Mouse (Mus musculus): ENCODE results near the gene Eif6. TPM values are rescaled to one million over a fixed set of nuclear protein-coding genes. Genes with fewer than 3 reads are reported as not detected.

Eif6 gene
- polyA plus RNA-seq, 1 experiment from 2014 or later: 141 TPM

DNA sequence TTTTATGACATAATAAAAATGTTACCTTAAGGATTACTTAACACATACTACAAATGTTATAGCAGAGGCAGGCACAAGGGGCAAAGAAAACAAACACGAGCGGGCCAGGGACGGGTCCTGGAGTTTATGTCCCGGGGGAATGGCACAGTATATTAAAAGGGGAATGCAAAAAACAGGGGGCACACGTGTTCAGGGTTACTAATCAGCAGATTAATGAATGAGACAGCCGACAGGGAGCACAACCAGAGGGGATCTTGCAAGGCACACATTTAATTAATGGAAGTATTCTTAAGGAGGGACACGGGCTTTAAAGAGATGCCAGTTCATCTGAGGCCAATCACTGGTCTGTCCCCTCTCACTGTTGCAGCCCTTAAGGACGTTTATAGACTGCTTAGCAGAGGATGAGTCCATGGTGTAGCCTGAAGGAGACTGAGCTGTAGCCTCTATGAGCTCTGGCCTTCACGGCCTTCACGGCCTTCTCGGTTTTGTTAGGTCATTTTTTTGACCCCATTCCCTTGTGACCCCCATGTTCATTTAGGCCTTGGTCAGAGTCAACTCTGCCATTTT is 36.7 kb upstream of the Eif6 start:
- Histone ChIP-seq H3K4me2 (replicated peaks; ENCODE audit: low read depth, low read length) (no peak overlapping the region), H3K9ac (replicated peaks; ENCODE audit: low read depth) (no peak overlapping the region), H3K4me1 (ENCODE audit: insufficient read depth, low read depth, low read length) (no peaks in the 10 kb centered on the region), H3K36me3 (ENCODE audit: insufficient read depth, low read length) (peaks cover 4% of the 10 kb centered on the region; the same call in 1 of the 2 replicates), H3K9me3 (ENCODE audit: low read length) (no peaks in the 10 kb centered on the region), H3K27me3 (replicated peaks; ENCODE audit: insufficient read depth, low read length) (no peaks in the 10 kb centered on the region), H3K4me3 (ENCODE audit: low read depth, low read length) (no peak overlapping the region), H3K27ac (ENCODE audit: low read length) (no peak overlapping the region)
- TF ChIP-seq CTCF (IDR thresholded peaks at IDR 0.05) (no peak), EP300 (IDR thresholded peaks at IDR 0.05) (no peak)
- no peak for ATAC-seq
- 61% methylated on average over 11 of the region's 11 CpGs for WGBS
- no peak for DNase-seq (ENCODE audit: low spot score)

DNA sequence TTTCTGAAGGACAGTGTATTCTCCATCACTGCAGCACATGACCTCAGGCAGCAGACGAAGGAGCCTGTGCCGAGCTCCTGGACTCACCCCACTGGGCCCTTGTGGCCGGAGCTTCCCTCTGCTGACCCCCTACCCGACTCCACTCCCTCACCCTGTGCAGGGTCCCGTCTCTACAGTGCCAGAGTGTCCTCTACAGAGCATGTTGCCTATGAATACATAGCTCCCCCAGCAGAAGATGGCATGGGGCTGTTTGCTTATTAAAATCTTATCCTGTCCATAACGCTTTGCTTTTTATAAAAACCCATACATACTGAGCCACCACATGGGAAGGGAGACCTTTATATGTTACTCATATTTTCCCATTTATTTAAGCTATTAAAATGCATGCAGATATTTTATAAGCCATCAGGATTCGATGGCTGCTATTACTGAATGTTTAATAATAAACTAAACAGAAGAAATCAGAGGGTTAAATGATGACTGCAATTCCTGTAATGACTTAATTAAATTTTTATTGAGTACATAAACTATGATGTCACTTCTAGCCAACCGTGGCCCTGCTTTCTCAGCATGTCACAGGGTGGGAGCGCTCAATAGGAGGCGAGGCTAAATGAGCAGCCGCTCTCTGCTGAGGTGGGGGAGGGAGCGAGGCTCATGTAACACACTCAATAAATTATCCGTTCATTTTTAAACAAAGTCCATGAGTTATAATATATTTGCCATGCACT is 36.0 kb upstream of the Eif6 start:
- no peaks in the 10 kb centered on the region for H3K27me3 ChIP-seq (replicated peaks; ENCODE audit: insufficient read depth, low read length)
- WGBS: 77% methylated on average over 13 of the region's 13 CpGs
- ATAC-seq (peak; percentile 57), DNase-seq (ENCODE audit: low spot score) (no peak)
- no peak overlapping the region for H3K4me2 ChIP-seq (replicated peaks; ENCODE audit: low read depth, low read length)
- no peak overlapping the region for H3K9ac ChIP-seq (replicated peaks; ENCODE audit: low read depth)
- no peak overlapping the region for H3K27ac ChIP-seq (ENCODE audit: low read length)
- H3K9me3 ChIP-seq (ENCODE audit: low read length): no peaks in the 10 kb centered on the region
- 0 out of 2 replicates have a peak, but pooled peaks cover 1% of the 10 kb centered on the region for H3K36me3 ChIP-seq (ENCODE audit: insufficient read depth, low read length)
- H3K4me3 ChIP-seq (ENCODE audit: low read depth, low read length): no peak overlapping the region
- no peaks in the 10 kb centered on the region for H3K4me1 ChIP-seq (ENCODE audit: insufficient read depth, low read depth, low read length)
- TF ChIP-seq CTCF (IDR thresholded peaks at IDR 0.05): no peak
- no peak for TF ChIP-seq EP300 (IDR thresholded peaks at IDR 0.05)

DNA sequence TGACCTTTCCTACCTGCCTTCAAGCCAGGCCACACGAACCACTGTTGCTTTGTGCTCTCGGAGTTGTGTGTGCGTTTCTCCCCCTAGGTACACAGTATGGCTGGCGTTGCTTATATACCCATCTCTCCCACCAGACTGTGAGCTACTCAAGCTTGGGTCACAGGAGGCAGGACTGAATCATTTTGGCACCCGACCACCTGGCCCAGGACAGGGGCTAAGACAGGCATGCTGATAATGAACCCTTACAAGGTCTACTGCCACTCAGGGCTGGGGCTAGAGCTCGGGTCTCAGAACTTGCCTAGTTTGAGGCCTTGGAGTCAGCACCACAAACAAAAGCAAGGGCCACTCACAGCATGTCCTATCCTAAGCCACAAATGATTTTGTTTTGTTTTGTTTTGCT is 34.9 kb upstream of the Eif6 start:
- WGBS: 88% methylated on average over 6 of the region's 6 CpGs
- no peak overlapping the region for H3K9ac ChIP-seq (replicated peaks; ENCODE audit: low read depth)
- H3K4me2 ChIP-seq (replicated peaks; ENCODE audit: low read depth, low read length): no peak overlapping the region
- no peak for ATAC-seq
- H3K4me1 ChIP-seq (ENCODE audit: insufficient read depth, low read depth, low read length): no peaks in the 10 kb centered on the region
- TF ChIP-seq CTCF (IDR thresholded peaks at IDR 0.05): no peak
- TF ChIP-seq EP300 (IDR thresholded peaks at IDR 0.05): no peak
- no peaks in the 10 kb centered on the region for H3K9me3 ChIP-seq (ENCODE audit: low read length)
- no peak for DNase-seq (ENCODE audit: low spot score)
- H3K27ac ChIP-seq (ENCODE audit: low read length): no peak overlapping the region
- H3K4me3 ChIP-seq (ENCODE audit: low read depth, low read length): no peak overlapping the region
- H3K27me3 ChIP-seq (replicated peaks; ENCODE audit: insufficient read depth, low read length): no peaks in the 10 kb centered on the region
- no peaks in the 10 kb centered on the region for H3K36me3 ChIP-seq (ENCODE audit: insufficient read depth, low read length)

- 79% methylated on average over 7 of the region's 7 CpGs for WGBS
- DNase-seq (ENCODE audit: low spot score) (no peak), ATAC-seq (no peak)
- H3K4me3 ChIP-seq (ENCODE audit: low read depth, low read length): no peak overlapping the region
- no peaks in the 10 kb centered on the region for H3K36me3 ChIP-seq (ENCODE audit: insufficient read depth, low read length)
- no peak overlapping the region for H3K4me2 ChIP-seq (replicated peaks; ENCODE audit: low read depth, low read length)
- H3K9ac ChIP-seq (replicated peaks; ENCODE audit: low read depth): no peak overlapping the region
- TF ChIP-seq EP300 (IDR thresholded peaks at IDR 0.05): no peak
- no peak for TF ChIP-seq CTCF (IDR thresholded peaks at IDR 0.05)
- H3K27ac ChIP-seq (ENCODE audit: low read length): no peak overlapping the region
- no peaks in the 10 kb centered on the region for H3K4me1 ChIP-seq (ENCODE audit: insufficient read depth, low read depth, low read length)
- no peaks in the 10 kb centered on the region for H3K9me3 ChIP-seq (ENCODE audit: low read length)
- no peaks in the 10 kb centered on the region for H3K27me3 ChIP-seq (replicated peaks; ENCODE audit: insufficient read depth, low read length)
Observed at GRCm38 (mm10) chr2:155860102-155860501, 33.4 kb upstream of the Eif6 start.

GRCm38 (mm10) chr2:155852536-155852935 is 25.8 kb upstream of the Eif6 start:
- no peak for ATAC-seq
- no peak overlapping the region for H3K27ac ChIP-seq (ENCODE audit: low read length)
- H3K9ac ChIP-seq (replicated peaks; ENCODE audit: low read depth): no peak overlapping the region
- no peak overlapping the region for H3K4me2 ChIP-seq (replicated peaks; ENCODE audit: low read depth, low read length)
- WGBS: 69% methylated on average over 5 of the region's 5 CpGs
- TF ChIP-seq EP300 (IDR thresholded peaks at IDR 0.05) (no peak), CTCF (IDR thresholded peaks at IDR 0.05) (no peak)
- peaks cover 14% of the 10 kb centered on the region for H3K36me3 ChIP-seq (ENCODE audit: insufficient read depth, low read length)
- no peaks in the 10 kb centered on the region for H3K27me3 ChIP-seq (replicated peaks; ENCODE audit: insufficient read depth, low read length)
- no peaks in the 10 kb centered on the region for H3K9me3 ChIP-seq (ENCODE audit: low read length)
- H3K4me1 ChIP-seq (ENCODE audit: insufficient read depth, low read depth, low read length): no peaks in the 10 kb centered on the region
- no peak for DNase-seq (ENCODE audit: low spot score)
- H3K4me3 ChIP-seq (ENCODE audit: low read depth, low read length): no peak overlapping the region

DNA sequence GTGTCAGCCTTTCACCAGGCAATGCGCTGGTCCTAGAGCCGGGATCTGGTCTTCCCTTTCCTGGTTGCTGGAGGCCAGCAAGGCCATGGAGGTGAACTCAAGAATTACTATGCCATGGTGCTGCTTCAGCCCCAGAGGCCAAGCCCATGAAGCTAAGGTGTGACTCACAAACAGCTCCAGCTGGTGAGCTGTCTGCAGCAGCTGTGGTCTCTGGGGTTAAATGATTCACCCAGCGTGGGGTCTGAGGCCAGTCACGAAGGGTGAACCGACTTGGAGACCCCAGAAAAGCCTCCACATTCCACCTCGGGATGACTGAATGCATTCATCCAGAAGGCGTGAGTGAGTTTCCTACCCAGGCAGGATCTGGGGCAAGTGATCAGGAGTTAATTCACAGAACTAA is 23.4 kb upstream of the Eif6 start:
- no peaks in the 10 kb centered on the region for H3K9me3 ChIP-seq (ENCODE audit: low read length)
- no peak overlapping the region for H3K4me2 ChIP-seq (replicated peaks; ENCODE audit: low read depth, low read length)
- H3K9ac ChIP-seq (replicated peaks; ENCODE audit: low read depth): no peak overlapping the region
- H3K27ac ChIP-seq (ENCODE audit: low read length): no peak overlapping the region
- DNase-seq (ENCODE audit: low spot score) (no peak), ATAC-seq (no peak)
- H3K4me3 ChIP-seq (ENCODE audit: low read depth, low read length): no peak overlapping the region
- peaks cover 22% of the 10 kb centered on the region for H3K36me3 ChIP-seq (ENCODE audit: insufficient read depth, low read length)
- WGBS: 80% methylated on average over 7 of the region's 7 CpGs
- no peaks in the 10 kb centered on the region for H3K27me3 ChIP-seq (replicated peaks; ENCODE audit: insufficient read depth, low read length)
- TF ChIP-seq EP300 (IDR thresholded peaks at IDR 0.05): no peak
- TF ChIP-seq CTCF (IDR thresholded peaks at IDR 0.05): no peak
- H3K4me1 ChIP-seq (ENCODE audit: insufficient read depth, low read depth, low read length): no peaks in the 10 kb centered on the region

Measured in lung, postnatal 0 days (tissue).